In genomic region chr3:53477468-53477867, GRCm38 (mm10) we compare ENCODE assay signal across 13 mouse cellular contexts. TPM values are rescaled to one million over a fixed set of nuclear protein-coding genes. Genes with fewer than 3 reads are reported as not detected.
DNase-seq lines count a peak whose midpoint lies in the region; ATAC-seq lines count a peak whose summit lies in the region.
"Had no signal": no experiment of that assay in that cellular context is flagged by ENCODE, and none has a peak within 500 bp of the region (broad histone marks: within the 10 kb centered on the region; RNA-seq: fewer than 3 reads in every experiment).

No protein-coding gene starts in this region.

- DNase-seq in hindbrain, embryonic 11.5 days (ENCODE audit: low spot score) = no peak
- peak; percentile 66 for DNase-seq in cerebellum, adult 11-12 months
- DNase-seq in gastrocnemius, adult 18-20 months (ENCODE audit: low spot score) = peak; percentile 50
- no peak for DNase-seq in spleen, adult 18-20 months
- DNase-seq in thymus, postnatal 10 days (ENCODE audit: low spot score in 2 of 2) = no peak
- DNase-seq: layer of hippocampus, postnatal 36 days had no signal

- H3K36me3 ChIP-seq in hindbrain, embryonic 16.5 days (ENCODE audit: control insufficient read depth, insufficient read depth, low read length) = peaks cover 56% of the 10 kb centered on the region
- peaks cover 16% of the 10 kb centered on the region for H3K36me3 ChIP-seq in hindbrain, embryonic 11.5 days (ENCODE audit: control insufficient read depth, insufficient read depth, low read length)
- peaks cover 82% of the 10 kb centered on the region for H3K36me3 ChIP-seq in kidney, embryonic 16.5 days (ENCODE audit: insufficient read depth, low read length)

- no peaks in the 10 kb centered on the region for H3K4me1 ChIP-seq in hindbrain, embryonic 16.5 days (ENCODE audit: control insufficient read depth, insufficient read depth, low read depth, low read length)
- no peaks in the 10 kb centered on the region for H3K4me1 ChIP-seq in hindbrain, embryonic 11.5 days (replicated peaks; ENCODE audit: control insufficient read depth, insufficient read depth, low read length)
- no peaks in the 10 kb centered on the region for H3K4me1 ChIP-seq in kidney, embryonic 16.5 days (ENCODE audit: insufficient read depth, low read length)
- H3K4me1 ChIP-seq: embryonic facial prominence, embryonic 13.5 days; hindbrain, embryonic 10.5 days; midbrain, embryonic 13.5 days had no signal

- no peak overlapping the region for H3K4me3 ChIP-seq in hindbrain, embryonic 16.5 days (ENCODE audit: low read length)
- H3K4me3 ChIP-seq in hindbrain, embryonic 11.5 days (ENCODE audit: low read depth, low read length) = no peak overlapping the region
- H3K4me3 ChIP-seq in kidney, embryonic 16.5 days (ENCODE audit: low read length) = no peak overlapping the region
- H3K4me3 ChIP-seq: embryonic facial prominence, embryonic 13.5 days; hindbrain, embryonic 10.5 days; midbrain, embryonic 13.5 days had no signal

- peak; percentile 61; the same call in 1 of the 2 replicates for ATAC-seq in hindbrain, embryonic 16.5 days
- ATAC-seq in hindbrain, embryonic 11.5 days (ENCODE audit: low FRiP score) = no peak
- ATAC-seq in kidney, embryonic 16.5 days (ENCODE audit: low FRiP score, low TSS enrichment) = peak; percentile 52; the same call in 1 of the 2 replicates
- ATAC-seq in erythroblast, adult 5-6 weeks (replicated peaks; ENCODE audit: low FRiP score, poor library complexity, severe bottlenecking) = no peak

- 78% methylated on average over 17 of the region's 17 CpGs for WGBS in hindbrain, embryonic 16.5 days
- 94% methylated on average over 17 of the region's 17 CpGs for WGBS in hindbrain, embryonic 11.5 days
- WGBS in kidney, embryonic 16.5 days = 68% methylated on average over 17 of the region's 17 CpGs

- no peak overlapping the region for H3K9ac ChIP-seq in hindbrain, embryonic 16.5 days (ENCODE audit: low read depth, low read length)
- H3K9ac ChIP-seq in hindbrain, embryonic 11.5 days (ENCODE audit: low read depth, low read length) = no peak overlapping the region
- H3K9ac ChIP-seq in kidney, embryonic 16.5 days (replicated peaks; ENCODE audit: low read length) = no peak overlapping the region
- H3K9ac ChIP-seq: embryonic facial prominence, embryonic 13.5 days; midbrain, embryonic 13.5 days had no signal

- no peak overlapping the region for H3K27ac ChIP-seq in hindbrain, embryonic 16.5 days (ENCODE audit: low read depth, low read length)
- H3K27ac ChIP-seq in hindbrain, embryonic 11.5 days (ENCODE audit: low read depth, low read length) = no peak overlapping the region
- H3K27ac ChIP-seq in kidney, embryonic 16.5 days (ENCODE audit: low read length) = no peak overlapping the region
- H3K27ac ChIP-seq: embryonic facial prominence, embryonic 13.5 days; hindbrain, embryonic 10.5 days; midbrain, embryonic 13.5 days had no signal

- H3K27me3 ChIP-seq in hindbrain, embryonic 16.5 days (replicated peaks; ENCODE audit: control insufficient read depth, insufficient read depth, low read length) = no peaks in the 10 kb centered on the region
- no peaks in the 10 kb centered on the region for H3K27me3 ChIP-seq in hindbrain, embryonic 11.5 days (ENCODE audit: control insufficient read depth, insufficient read depth, low read length)
- no peaks in the 10 kb centered on the region for H3K27me3 ChIP-seq in kidney, embryonic 16.5 days (ENCODE audit: insufficient read depth, low read length)
- H3K27me3 ChIP-seq: embryonic facial prominence, embryonic 13.5 days; midbrain, embryonic 13.5 days had no signal

- H3K4me2 ChIP-seq in hindbrain, embryonic 16.5 days (ENCODE audit: low read length) = no peak overlapping the region
- H3K4me2 ChIP-seq in hindbrain, embryonic 11.5 days (replicated peaks; ENCODE audit: low read depth, low read length) = no peak overlapping the region
- H3K4me2 ChIP-seq in kidney, embryonic 16.5 days (replicated peaks; ENCODE audit: low read depth, low read length) = no peak overlapping the region
- H3K4me2 ChIP-seq: embryonic facial prominence, embryonic 13.5 days; midbrain, embryonic 13.5 days had no signal

- H3K9me3 ChIP-seq in hindbrain, embryonic 16.5 days (ENCODE audit: control insufficient read depth, low read length) = no peaks in the 10 kb centered on the region
- no peaks in the 10 kb centered on the region for H3K9me3 ChIP-seq in hindbrain, embryonic 11.5 days (ENCODE audit: control insufficient read depth, low read length)
- H3K9me3 ChIP-seq in kidney, embryonic 16.5 days (ENCODE audit: low read length) = no peaks in the 10 kb centered on the region
- H3K9me3 ChIP-seq: embryonic facial prominence, embryonic 13.5 days; hindbrain, embryonic 10.5 days; midbrain, embryonic 13.5 days had no signal

RNA-seq across cellular contexts. Expression of gene Stoml3, which starts 11.0 kb away (rescaled TPM):
- 0.09 TPM in 1 of 2 replicates, not detected in the other for polyA plus RNA-seq in hindbrain, embryonic 16.5 days (2015; fragmentation: Nextera tagmentation; extraction: Ambion mirVana)
- polyA plus RNA-seq in hindbrain, embryonic 11.5 days (2014; fragmentation: Nextera tagmentation; extraction: Ambion mirVana) = not detected in 2 replicates
- total RNA-seq in gastrocnemius, adult 18-20 months (2021) = not detected
- polyA plus RNA-seq in kidney, embryonic 16.5 days (2015; fragmentation: Nextera tagmentation; extraction: Ambion mirVana) = 0.09 and 0.22 TPM in 2 replicates
- not detected in 2 replicates for total RNA-seq in erythroblast, adult 5-6 weeks (2015; ENCODE audit: low replicate concordance)
- not detected in 2 replicates for total RNA-seq in erythroblast, adult 5-6 weeks (2017; ENCODE audit: low replicate concordance)
- polyA plus RNA-seq: embryonic facial prominence, embryonic 13.5 days; hindbrain, embryonic 10.5 days; liver, embryonic 16.5 days; midbrain, embryonic 13.5 days had no signal

RNA-seq across cellular contexts. Expression of gene Proser1, which starts 14.0 kb away (rescaled TPM):
- 13.5 and 16.1 TPM in 2 replicates for polyA plus RNA-seq in hindbrain, embryonic 16.5 days (2015; fragmentation: Nextera tagmentation; extraction: Ambion mirVana)
- 25.5 and 30.2 TPM in 2 replicates for polyA plus RNA-seq in hindbrain, embryonic 11.5 days (2014; fragmentation: Nextera tagmentation; extraction: Ambion mirVana)
- 1 to 10 TPM; 5.4 to 5.6 TPM for total RNA-seq in gastrocnemius, adult 18-20 months (2021)
- 19.6 and 25.0 TPM in 2 replicates for polyA plus RNA-seq in kidney, embryonic 16.5 days (2015; fragmentation: Nextera tagmentation; extraction: Ambion mirVana)
- total RNA-seq in erythroblast, adult 5-6 weeks (2015; ENCODE audit: low replicate concordance) = 10.4 and 11.7 TPM in 2 replicates
- 0.34 and 1.1 TPM in 2 replicates for total RNA-seq in erythroblast, adult 5-6 weeks (2017; ENCODE audit: low replicate concordance)

RNA-seq across cellular contexts. Expression of gene Nhlrc3, which starts 14.3 kb away (rescaled TPM):
- polyA plus RNA-seq in hindbrain, embryonic 16.5 days (2015; fragmentation: Nextera tagmentation; extraction: Ambion mirVana) = 8.1 and 9.3 TPM in 2 replicates
- 8.2 and 9.6 TPM in 2 replicates for polyA plus RNA-seq in hindbrain, embryonic 11.5 days (2014; fragmentation: Nextera tagmentation; extraction: Ambion mirVana)
- total RNA-seq in gastrocnemius, adult 18-20 months (2021) = 1 to 10 TPM; 2.8 to 3.0 TPM
- polyA plus RNA-seq in kidney, embryonic 16.5 days (2015; fragmentation: Nextera tagmentation; extraction: Ambion mirVana) = 11.5 and 11.9 TPM in 2 replicates
- 0.96 and 3.6 TPM in 2 replicates for total RNA-seq in erythroblast, adult 5-6 weeks (2015; ENCODE audit: low replicate concordance)
- total RNA-seq in erythroblast, adult 5-6 weeks (2017; ENCODE audit: low replicate concordance) = 3.4 and 5.0 TPM in 2 replicates

Comparison
In these comparisons a context has a peak if more than half of its experiments do, and no peak if none do; other contexts are left out.
1. ATAC-seq: peak in hindbrain, embryonic 16.5 days (single experiment) and kidney, embryonic 16.5 days (single experiment); none in hindbrain, embryonic 11.5 days (single experiment) and erythroblast, adult 5-6 weeks (single experiment).
2. DNase-seq: peak in cerebellum, adult 11-12 months (single experiment) and gastrocnemius, adult 18-20 months (single experiment); none in hindbrain, embryonic 11.5 days (single experiment), spleen, adult 18-20 months (0 of 2) and thymus, postnatal 10 days (0 of 2).